Comparison of ENCODE assay signal across 9 mouse cellular contexts in the genomic region with DNA sequence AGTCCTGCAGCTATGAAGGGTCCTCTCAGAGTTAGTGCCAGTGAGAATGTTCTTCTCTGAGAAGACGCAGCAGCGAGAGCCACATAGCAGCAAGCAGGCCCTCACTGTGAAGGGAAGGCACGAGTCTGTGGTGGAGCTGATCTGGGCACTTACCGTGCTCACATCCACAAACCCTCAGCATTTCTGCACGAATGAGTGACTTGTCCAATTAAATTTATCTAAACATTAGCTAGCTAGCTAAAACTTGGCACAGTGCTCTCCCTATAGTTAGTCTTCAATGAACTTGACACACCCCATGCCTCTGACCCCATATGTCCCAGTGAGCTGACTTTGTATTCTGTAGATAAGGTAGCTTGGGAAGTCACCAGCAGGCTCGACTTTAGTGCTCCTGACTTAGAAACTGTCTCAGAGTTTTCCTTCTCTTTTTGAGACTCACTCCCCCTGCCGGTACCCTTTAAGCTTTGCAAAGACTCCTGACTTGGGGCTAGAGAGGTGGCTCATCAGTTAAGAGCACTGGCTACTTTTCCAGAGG. TPM values are rescaled to one million over a fixed set of nuclear protein-coding genes. Genes with fewer than 3 reads are reported as not detected.
DNase-seq lines count a peak whose midpoint lies in the region; ATAC-seq and TF ChIP-seq lines count a peak whose summit lies in the region.
"Had no signal": no experiment of that assay in that cellular context is flagged by ENCODE, and none has a peak within 500 bp of the region (broad histone marks: within the 10 kb centered on the region; RNA-seq: fewer than 3 reads in every experiment).

No protein-coding gene starts in this region.

- DNase-seq in hindbrain, postnatal 0 days (ENCODE audit: low spot score): peak; percentile 13
- no peak for DNase-seq in hindbrain, embryonic 10.5 days (ENCODE audit: low spot score)
- DNase-seq in kidney, postnatal 10 days: peak; percentile 49
- DNase-seq in naive thymus-derived CD4-positive, alpha-beta T cell, adult 2 months (ENCODE audit: low read depth): peak; percentile 52
- no peak for DNase-seq in left cerebral cortex, postnatal 36 days (ENCODE audit: low spot score in 2 of 2)
- DNase-seq in ovary, postnatal 14 days (ENCODE audit: low spot score): no peak
- DNase-seq in layer of hippocampus, postnatal 10 days (ENCODE audit: low spot score in 2 of 2): no peak

- no peak for TF ChIP-seq CTCF in hindbrain, postnatal 0 days (IDR thresholded peaks at IDR 0.05; ENCODE audit: low read depth)

- no peak overlapping the region for H3K4me2 ChIP-seq in hindbrain, postnatal 0 days (ENCODE audit: low read depth, low read length)

- H3K36me3 ChIP-seq in hindbrain, postnatal 0 days (ENCODE audit: insufficient read depth, low read length): no peaks in the 10 kb centered on the region
- H3K36me3 ChIP-seq in hindbrain, embryonic 10.5 days: peaks cover 2% of the 10 kb centered on the region; the same call in 1 of the 2 replicates

- ATAC-seq in hindbrain, postnatal 0 days: no peak
- peak; percentile 56 for ATAC-seq in erythroid progenitor cell, adult 5-6 weeks (replicated peaks; ENCODE audit: low FRiP score, poor library complexity, severe bottlenecking)

- H3K27ac ChIP-seq in hindbrain, postnatal 0 days: no peak overlapping the region
- H3K27ac ChIP-seq in hindbrain, embryonic 10.5 days: no peak overlapping the region

- no peaks in the 10 kb centered on the region for H3K27me3 ChIP-seq in hindbrain, postnatal 0 days (ENCODE audit: insufficient read depth, low read length)
- no peaks in the 10 kb centered on the region for H3K27me3 ChIP-seq in hindbrain, embryonic 10.5 days (ENCODE audit: insufficient read depth, poor library complexity, severe bottlenecking)

- no peak overlapping the region for H3K4me3 ChIP-seq in hindbrain, postnatal 0 days (ENCODE audit: low read length)
- no peak overlapping the region for H3K4me3 ChIP-seq in hindbrain, embryonic 10.5 days

- intact Hi-C loops in left cerebral cortex, postnatal 36 days (cut with DNase I): loop anchor here (1.0 to 10.0 kb wide), 4 partner anchors 76 to 449 kb away; no protein-coding TSS in a partner anchor

- no peaks in the 10 kb centered on the region for H3K4me1 ChIP-seq in hindbrain, postnatal 0 days (ENCODE audit: insufficient read depth, low read length)
- H3K4me1 ChIP-seq in hindbrain, embryonic 10.5 days (replicated peaks): peaks cover 18% of the 10 kb centered on the region; the same call in 1 of the 2 replicates

- WGBS in hindbrain, postnatal 0 days: 63% methylated on average over 7 of the region's 7 CpGs
- WGBS in hindbrain, embryonic 10.5 days: 82% methylated on average over 7 of the region's 7 CpGs

- no peaks in the 10 kb centered on the region for H3K9me3 ChIP-seq in hindbrain, postnatal 0 days (ENCODE audit: low read length)
- no peaks in the 10 kb centered on the region for H3K9me3 ChIP-seq in hindbrain, embryonic 10.5 days

- H3K9ac ChIP-seq in hindbrain, postnatal 0 days (replicated peaks; ENCODE audit: low read length): no peak overlapping the region

RNA-seq across cellular contexts. Expression of a gene that starts 39.7 kb away (rescaled TPM):
- total RNA-seq in hindbrain, postnatal 0 days (2014; rRNA removed): not detected in 2 replicates
- polyA plus RNA-seq in hindbrain, postnatal 0 days (2015; fragmentation: Nextera tagmentation; extraction: Ambion mirVana): not detected in 2 replicates
- 0.24 TPM in 1 of 2 replicates, not detected in the other for polyA plus RNA-seq in hindbrain, embryonic 10.5 days (2016; fragmentation: Nextera tagmentation; extraction: Ambion mirVana)
- total RNA-seq in erythroid progenitor cell, adult 5-6 weeks (2015; ENCODE audit: low replicate concordance): not detected in 2 replicates
- not detected in 2 replicates for total RNA-seq in erythroid progenitor cell, adult 5-6 weeks (2017; ENCODE audit: low replicate concordance)
- total RNA-seq in left cerebral cortex, postnatal 36 days (2021): not detected
- total RNA-seq in layer of hippocampus, postnatal 10 days (2021): not detected
- polyA plus RNA-seq: cortical plate, adult 2 months had no signal

RNA-seq across cellular contexts. Expression of a gene that starts 57.9 kb away (rescaled TPM):
- 5.1 and 5.2 TPM in 2 replicates for total RNA-seq in hindbrain, postnatal 0 days (2014; rRNA removed)
- polyA plus RNA-seq in hindbrain, postnatal 0 days (2015; fragmentation: Nextera tagmentation; extraction: Ambion mirVana): 3.3 and 3.4 TPM in 2 replicates
- polyA plus RNA-seq in hindbrain, embryonic 10.5 days (2016; fragmentation: Nextera tagmentation; extraction: Ambion mirVana): 3.5 and 4.4 TPM in 2 replicates
- total RNA-seq in erythroid progenitor cell, adult 5-6 weeks (2015; ENCODE audit: low replicate concordance): 1.4 and 1.7 TPM in 2 replicates
- 1.0 and 2.0 TPM in 2 replicates for total RNA-seq in erythroid progenitor cell, adult 5-6 weeks (2017; ENCODE audit: low replicate concordance)
- 1 to 10 TPM; 2.7 to 3.3 TPM for total RNA-seq in left cerebral cortex, postnatal 36 days (2021)
- 1 to 10 TPM; 5.2 to 5.5 TPM for total RNA-seq in layer of hippocampus, postnatal 10 days (2021)

RNA-seq across cellular contexts. Expression of a gene that starts 59.0 kb away (rescaled TPM):
- 10.1 and 13.8 TPM in 2 replicates for total RNA-seq in hindbrain, postnatal 0 days (2014; rRNA removed)
- polyA plus RNA-seq in hindbrain, postnatal 0 days (2015; fragmentation: Nextera tagmentation; extraction: Ambion mirVana): 9.7 and 11.0 TPM in 2 replicates
- polyA plus RNA-seq in hindbrain, embryonic 10.5 days (2016; fragmentation: Nextera tagmentation; extraction: Ambion mirVana): 27.6 and 33.4 TPM in 2 replicates
- total RNA-seq in erythroid progenitor cell, adult 5-6 weeks (2015; ENCODE audit: low replicate concordance): 3.6 and 8.4 TPM in 2 replicates
- 2.9 and 3.1 TPM in 2 replicates for total RNA-seq in erythroid progenitor cell, adult 5-6 weeks (2017; ENCODE audit: low replicate concordance)
- total RNA-seq in left cerebral cortex, postnatal 36 days (2021): 1 to 10 TPM; 6.0 to 8.3 TPM
- 10 to 100 TPM in 1 of 2 experiments, 1 to 10 TPM in 1; 9.3 to 10.1 TPM for total RNA-seq in layer of hippocampus, postnatal 10 days (2021)

Comparison
In these comparisons a context has a peak if more than half of its experiments do, and no peak if none do; other contexts are left out.
1. DNase-seq: peak in hindbrain, postnatal 0 days (single experiment), kidney, postnatal 10 days (single experiment) and naive thymus-derived CD4-positive, alpha-beta T cell, adult 2 months (single experiment); none in hindbrain, embryonic 10.5 days (single experiment), left cerebral cortex, postnatal 36 days (0 of 2), ovary, postnatal 14 days (single experiment) and layer of hippocampus, postnatal 10 days (0 of 2).